Mouse (Mus musculus) spleen, adult 12 weeks (tissue): Measurements from ENCODE around the gene Taf9.
A peak's percentile ranks its signal among the peaks of the same experiment; 100 is the strongest.

Source experiments
- DNase-seq: peaks from one replicate; pipeline ENCODE4 v3.0.0; 2022; ENCODE audit warnings: low spot score

Gene Taf9

GRCm38 (mm10) chr13:100651439-100652186 is at the start of gene Taf9:
Taf9 (plus strand) TSS chr13:100651579.
- no peak for DNase-seq

- DNase-seq, result no peak
Observed at GRCm38 (mm10) chr13:100602239-100602902, 49.0 kb upstream of the Taf9 start.

DNA sequence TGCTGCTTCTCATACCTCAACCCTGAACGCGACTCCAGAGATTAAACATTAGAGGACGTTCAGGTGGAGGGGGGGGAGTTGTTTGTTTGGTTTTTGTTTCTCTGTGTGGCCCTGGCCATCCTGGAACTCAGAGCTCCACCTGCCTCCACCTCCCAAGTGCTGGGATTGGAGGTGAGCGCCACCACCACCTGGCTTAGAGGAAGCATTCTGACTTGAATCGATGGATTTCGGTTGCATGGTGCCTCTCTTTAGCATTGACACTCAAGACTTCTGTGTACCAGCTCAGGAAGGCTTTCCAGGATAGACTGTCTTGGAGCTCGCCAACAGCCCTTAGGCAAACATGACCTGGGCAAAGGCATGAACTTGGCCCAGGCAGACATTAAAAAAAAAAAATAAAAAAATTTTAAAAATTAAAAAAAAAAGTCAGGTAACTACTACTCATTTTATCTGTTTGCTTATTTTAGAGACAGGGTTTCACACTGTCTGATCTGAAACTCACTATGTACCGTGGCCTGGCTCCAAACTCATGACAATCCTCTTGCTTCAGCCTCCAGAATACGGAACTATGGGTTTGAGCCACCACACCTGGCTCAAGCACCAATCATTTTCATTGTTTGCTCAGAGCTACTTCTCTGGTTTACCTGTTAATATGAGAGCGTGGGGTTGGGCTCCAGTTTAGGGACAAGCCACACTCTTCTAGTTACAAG is 48.2 kb upstream of the Taf9 start:
- DNase-seq, result no peak

DNA sequence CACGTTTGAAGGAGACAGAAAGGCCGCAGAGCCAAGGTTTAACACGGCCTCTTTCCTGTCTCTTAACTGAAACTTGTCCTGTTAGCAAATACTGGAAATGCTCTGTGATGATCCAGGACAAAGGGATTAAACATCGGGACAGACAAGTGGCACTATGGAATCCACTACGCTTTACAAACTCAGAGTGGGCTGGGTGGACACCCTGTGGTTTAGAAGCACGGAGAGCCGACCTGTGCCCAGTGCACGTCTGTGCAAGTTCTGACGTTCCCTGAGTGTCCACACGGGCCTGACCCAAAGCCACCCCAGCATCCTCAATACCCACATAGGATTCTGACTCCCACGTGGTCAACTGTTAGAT is 47.7 kb upstream of the Taf9 start:
- DNase-seq, result no peak

- no peak for DNase-seq
Observed at GRCm38 (mm10) chr13:100605845-100606244, 45.5 kb upstream of the Taf9 start.

GRCm38 (mm10) chr13:100607756-100608155 is 43.6 kb upstream of the Taf9 start:
- no peak for DNase-seq

DNA sequence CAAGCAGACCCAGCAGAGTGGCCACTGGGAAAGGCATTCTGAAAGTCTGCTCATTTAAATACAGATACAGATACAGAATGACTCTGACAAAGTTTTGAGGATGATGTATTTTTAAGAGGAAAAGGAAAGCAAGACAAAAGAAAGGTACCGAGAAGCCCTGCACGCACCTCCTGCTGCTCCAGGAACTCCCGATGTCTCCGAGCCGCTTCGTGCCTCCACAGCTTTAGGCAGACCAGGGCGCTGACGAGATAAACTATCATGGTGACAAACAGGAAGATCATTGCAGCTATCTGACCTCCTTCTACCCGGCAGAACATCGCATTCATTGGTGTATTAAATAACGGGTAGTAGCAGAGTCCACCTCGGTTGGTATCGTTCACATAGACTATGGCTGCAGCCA is 40.1 kb upstream of the Taf9 start:
- no peak for DNase-seq

DNA sequence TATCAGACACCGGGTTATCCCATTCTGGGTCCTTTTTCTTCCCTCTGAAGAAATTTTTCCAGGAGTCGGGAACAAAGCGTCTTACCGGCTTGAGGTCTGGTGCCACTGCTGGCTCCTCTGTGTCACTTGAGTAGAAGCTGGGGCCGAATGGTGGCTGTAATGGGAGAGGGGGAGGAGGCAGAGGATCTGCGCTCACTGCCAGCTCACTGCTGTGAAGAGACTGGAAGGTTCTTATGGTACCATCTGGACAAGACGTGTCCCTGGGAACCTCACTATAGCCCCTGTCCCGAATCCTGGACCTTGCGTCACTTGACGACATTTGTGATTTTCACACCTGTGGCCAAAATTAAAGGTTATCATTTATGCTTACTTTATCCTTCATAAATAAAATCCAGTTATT is 39.1 kb upstream of the Taf9 start:
- DNase-seq, result no peak

GRCm38 (mm10) chr13:100612903-100613302 is 38.5 kb upstream of the Taf9 start:
- DNase-seq, result no peak

GRCm38 (mm10) chr13:100616181-100617087 is 34.9 kb upstream of the Taf9 start, which contains the start of gene Marveld2:
Marveld2 (minus strand) TSS chr13:100616971.
- DNase-seq, result peak; percentile 34

GRCm38 (mm10) chr13:100617583-100617982 is 33.8 kb upstream of the Taf9 start:
- no peak for DNase-seq

- DNase-seq, result no peak
Observed at GRCm38 (mm10) chr13:100622241-100622640, 29.1 kb upstream of the Taf9 start.

DNA sequence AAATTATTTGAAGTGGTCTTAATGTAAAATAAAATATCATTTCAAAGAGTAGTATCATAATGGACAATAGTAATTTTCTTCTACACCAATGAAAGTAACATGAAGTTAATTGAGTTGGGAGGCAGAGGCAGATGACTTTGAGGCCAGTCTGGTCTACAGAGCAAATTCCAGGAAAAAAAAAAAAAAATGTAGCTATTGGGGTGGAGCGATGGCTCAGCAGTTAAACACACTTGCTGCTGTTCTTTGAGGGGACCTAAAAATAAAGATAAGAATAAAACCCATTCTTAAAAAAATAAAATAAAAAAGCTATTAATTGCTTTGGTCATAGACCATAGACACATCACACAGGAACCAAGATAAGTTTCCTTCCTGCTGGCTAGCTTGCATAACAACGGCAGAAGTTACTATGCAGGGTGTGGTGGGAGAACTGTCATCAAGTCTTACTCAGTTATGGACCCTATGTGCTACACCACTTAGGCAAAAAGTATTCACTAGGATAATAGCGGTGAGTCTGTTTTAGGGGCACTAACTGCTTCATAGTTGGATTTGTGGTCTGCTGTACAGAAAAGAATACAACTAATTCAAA is 17.2 kb upstream of the Taf9 start:
- DNase-seq, result no peak

- DNase-seq, result no peak
Observed at GRCm38 (mm10) chr13:100642471-100643209, 8.7 kb upstream of the Taf9 start.

DNA sequence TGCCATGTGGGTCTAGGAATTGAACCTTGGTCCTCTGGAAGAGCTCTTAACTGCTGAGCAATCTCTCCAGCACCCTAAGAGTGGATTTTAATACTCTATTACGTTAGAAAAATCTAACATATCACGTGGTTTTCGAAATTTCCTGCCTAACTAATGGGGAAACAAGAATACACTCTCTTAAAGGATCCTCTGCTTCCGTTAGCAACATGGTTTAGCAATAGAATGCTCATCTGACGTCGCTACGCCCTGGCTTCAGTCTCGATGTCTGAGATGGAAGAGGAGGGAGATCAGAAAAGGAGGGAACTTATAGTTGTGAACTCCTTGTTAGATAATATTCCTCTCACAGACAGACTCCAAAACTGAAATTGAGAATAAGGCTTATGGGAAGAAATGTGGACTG is 3.2 kb upstream of the Taf9 start:
- DNase-seq, result no peak

DNA sequence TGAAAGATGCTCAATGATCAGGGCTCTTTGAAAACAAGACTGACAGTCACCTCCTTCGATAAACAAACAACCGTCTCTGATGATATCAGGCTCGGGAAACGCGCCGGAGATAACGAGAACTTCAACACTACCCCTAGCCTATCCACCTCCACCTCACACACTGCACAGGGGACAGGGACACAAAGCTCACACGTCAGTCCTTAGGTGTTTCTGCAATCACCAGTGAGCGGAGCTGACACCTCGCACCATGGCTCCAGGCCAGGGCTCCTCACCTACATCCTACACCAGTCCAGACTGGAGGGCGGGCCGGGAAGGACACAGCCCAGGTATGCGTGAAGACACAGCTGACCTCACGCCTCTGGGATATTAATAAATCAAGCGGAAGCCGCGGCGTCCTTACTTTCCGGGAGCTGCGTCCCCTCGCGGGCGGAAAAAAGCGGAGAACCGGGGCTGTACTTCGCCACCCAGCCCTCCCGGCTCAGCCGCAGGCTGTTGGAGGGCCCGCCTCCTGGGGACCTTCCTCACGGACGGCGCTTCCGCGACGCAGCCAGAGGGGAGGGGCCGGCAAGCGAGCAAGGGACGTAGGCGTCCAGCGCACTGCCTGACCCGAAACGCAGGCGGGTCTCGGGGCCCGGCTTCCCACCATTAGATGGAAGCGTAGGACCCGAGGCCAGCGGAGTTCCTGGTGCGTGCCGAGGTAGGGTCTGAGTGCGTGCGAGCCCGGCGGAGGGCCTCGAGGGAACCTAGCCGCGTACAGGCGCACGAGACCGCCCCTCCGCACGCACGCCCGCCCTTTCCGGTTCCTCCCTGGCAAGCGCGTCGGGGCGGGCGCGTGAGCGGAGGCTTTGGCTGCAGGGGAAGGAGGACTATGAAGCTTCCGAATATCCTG is 585 bp upstream of the Taf9 start, which contains the start of the genes Ak6 and Rad17:
Ak6 (plus strand) TSS at position 430 of the 889 bp plus-strand sequence.
Rad17 (minus strand) TSS at position 502 of the 889 bp plus-strand sequence.
- DNase-seq, result peak; percentile 94

DNA sequence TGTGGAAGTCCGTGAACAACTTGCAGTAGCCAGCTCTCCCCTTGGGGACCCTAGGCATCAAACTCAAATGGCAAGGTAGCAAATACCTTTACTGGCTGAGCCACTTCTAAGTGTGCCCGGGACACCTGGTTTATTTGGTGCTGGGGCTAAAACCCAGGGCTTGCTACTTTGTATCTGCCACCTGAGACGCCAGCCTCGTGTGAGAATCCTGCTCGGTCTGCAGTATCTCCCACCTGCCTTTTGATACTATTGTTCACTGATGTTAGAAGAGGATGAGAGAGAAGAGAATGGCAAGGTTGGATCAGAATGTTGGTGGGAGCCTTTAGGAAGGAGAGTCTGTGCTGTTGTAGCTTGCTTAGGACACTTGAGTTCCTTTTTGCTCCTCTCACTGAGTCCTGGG is 6.7 kb downstream of the Taf9 start:
- no peak for DNase-seq

DNA sequence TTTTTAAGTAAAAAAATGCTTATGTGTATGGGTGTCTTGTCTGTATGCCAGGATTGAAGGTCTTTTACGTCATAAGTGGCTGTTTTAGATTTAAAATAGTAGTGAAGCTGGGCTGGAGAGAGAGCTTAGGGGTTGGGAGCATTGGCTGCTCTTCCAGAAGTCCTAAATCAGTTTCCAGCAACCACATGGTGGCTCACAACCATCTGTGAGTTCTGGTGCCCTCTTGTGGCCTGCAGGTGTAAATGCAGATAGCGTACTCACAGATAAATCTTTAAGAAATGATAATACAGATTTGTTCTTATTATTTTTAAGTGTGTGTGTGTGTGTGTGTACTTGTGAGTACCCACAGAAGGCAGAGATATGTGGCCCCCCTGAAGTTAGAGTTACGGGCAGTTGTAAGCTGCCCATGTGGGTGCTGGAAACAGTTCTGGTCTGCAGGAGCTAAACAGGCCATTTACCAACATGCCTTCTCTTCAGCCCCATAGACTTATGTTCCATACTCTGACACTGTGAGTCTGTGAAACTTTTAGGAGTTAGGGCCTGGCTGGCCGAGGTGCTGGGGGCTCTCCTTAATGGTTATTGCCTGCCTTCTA is 8.6 kb downstream of the Taf9 start:
- DNase-seq, result peak; percentile 20

GRCm38 (mm10) chr13:100669291-100670022 is 18.1 kb downstream of the Taf9 start, which contains the start of gene Ccdc125:
Ccdc125 (plus strand) TSS chr13:100669717.
- DNase-seq, result peak; percentile 2
